Mouse (Mus musculus) ZHBTc4 (cell line): Measurements from ENCODE around the gene Gzmm.

Experiments used
- DNase-seq: peaks from one replicate; pipeline ENCODE4 v3.0.0-alpha.2; 2011; ENCODE audit warnings: low read depth, low spot score

Gene Gzmm

GRCm38 (mm10) chr10:79723692-79724091, 34.9 kb downstream of the Gzmm start:
- no peak for DNase-seq

DNA sequence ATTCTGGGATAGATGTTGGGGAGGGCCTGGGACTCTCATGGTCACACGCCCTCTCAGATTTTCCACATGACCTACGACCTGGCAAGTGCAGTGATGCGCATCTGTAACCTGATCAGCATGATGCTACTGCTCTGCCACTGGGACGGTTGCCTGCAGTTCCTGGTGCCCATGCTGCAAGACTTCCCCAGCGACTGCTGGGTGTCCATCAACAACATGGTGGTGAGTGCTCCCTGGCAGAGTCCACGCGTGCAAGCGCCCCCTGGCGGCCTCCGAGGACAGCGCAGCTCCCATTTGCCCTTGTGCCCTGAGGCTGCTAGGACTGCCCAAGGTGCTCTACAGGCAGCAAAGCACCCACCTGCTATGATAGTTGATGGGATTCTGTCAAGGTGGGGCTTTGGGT, 37.3 kb downstream of the Gzmm start:
- DNase-seq, result peak; percentile 84

DNA sequence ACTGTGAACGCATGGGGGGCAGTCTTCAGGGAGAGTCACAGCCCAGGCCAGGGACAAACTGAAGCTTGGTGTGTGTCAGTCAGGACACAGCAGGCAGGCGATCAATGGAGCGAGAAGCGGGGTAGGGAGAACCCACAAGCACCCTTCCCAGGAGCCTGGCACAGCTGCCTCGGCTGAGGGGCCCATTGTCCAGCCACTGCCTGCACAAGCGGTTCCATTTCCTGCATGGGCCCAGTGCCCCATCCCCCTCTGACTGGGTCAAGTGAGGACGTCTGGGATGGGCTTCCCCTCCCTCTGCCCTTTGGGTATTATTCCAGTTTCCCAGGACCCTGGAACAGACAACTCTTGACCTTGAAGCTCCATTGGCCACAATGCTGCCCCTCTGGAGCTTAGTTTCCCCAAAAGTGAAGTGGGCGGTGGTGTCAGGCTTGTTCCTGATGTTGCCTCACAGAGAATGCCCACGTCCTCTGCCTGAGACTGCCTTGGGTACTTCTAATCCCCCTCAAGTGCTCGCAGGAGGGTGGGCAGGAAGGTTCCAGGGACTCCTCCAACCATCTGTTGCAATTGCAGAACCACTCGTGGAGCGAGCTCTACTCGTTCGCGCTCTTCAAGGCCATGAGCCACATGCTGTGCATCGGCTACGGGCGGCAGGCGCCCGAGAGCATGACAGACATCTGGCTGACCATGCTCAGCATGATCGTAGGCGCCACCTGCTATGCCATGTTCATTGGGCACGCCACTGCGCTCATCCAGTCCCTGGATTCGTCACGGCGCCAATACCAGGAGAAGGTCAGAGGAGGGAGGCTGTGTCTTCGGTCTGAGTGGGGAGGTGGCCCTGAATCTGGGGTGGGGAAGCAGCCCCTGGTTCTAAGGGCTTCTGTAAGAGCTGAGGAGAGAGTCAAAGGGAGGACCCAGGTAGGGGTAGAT, 39.8 kb downstream of the Gzmm start:
- DNase-seq, result no peak

DNA sequence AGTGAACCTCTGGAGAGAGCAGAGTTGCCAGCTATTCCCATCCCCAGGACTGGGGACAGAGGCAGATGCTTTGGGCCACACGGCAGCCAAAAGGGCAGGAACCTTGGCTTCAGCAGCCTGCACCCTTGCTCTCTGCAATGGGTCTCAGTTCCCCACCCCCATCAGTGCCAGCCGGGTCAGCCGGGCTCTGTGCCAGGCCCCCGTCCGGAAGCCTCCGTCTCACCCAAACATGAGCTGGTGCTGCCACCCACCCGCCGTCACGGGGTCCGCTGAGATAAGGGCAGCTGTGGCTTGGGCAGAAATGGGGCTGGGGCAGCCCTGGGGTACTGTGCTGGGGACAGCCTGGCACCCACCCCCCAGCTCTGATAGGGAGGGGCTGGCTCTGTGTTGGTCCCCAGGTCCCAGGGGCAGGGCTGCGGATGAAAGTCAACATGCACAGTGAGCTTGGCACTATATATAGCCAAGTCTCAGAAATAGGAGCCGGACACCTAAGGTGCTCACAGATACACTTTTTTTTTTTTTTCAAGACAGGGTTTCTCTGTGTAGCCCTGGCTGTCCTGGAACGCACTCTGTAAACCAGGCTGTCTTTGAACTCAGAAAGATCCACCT, 40.6 kb downstream of the Gzmm start:
- DNase-seq, result no peak

DNA sequence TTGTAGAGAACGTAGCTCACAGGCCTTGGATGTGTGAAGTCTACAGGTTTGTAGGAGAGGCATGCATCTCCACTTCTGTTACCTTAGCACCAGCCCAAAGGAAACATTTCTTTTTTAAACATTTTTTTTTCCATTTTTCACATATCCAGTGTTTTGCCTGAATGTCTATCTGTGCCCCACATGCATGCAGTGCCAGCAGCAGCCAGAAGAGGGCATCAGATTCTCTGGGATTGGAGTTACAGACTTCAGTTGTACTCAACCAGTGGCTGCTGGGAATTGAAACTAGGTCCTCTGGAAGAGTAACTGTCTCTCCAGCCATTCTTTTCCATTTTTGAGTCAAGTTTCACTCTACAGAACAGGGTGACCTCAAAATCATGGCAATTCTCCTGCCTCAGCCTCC, 43.7 kb downstream of the Gzmm start:
- peak; percentile 75 for DNase-seq

DNA sequence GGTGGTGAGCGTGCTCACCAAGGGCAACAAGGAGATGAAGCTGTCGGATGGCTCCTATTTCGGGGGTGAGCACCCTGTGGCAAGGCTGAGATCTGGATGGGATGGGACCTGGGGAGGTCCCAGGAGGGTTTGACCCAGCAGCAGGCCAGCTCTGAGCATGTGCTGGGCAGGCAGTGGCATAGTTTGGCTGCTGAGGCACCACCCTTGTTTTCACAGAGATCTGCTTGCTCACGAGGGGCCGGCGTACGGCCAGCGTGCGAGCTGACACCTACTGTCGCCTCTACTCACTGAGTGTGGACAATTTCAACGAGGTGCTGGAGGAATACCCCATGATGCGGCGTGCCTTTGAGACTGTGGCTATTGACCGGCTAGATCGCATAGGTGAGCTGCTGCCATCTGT, 45.0 kb downstream of the Gzmm start:
- DNase-seq, result no peak

GRCm38 (mm10) chr10:79735361-79735760, 46.5 kb downstream of the Gzmm start:
- peak; percentile 72 for DNase-seq

DNA sequence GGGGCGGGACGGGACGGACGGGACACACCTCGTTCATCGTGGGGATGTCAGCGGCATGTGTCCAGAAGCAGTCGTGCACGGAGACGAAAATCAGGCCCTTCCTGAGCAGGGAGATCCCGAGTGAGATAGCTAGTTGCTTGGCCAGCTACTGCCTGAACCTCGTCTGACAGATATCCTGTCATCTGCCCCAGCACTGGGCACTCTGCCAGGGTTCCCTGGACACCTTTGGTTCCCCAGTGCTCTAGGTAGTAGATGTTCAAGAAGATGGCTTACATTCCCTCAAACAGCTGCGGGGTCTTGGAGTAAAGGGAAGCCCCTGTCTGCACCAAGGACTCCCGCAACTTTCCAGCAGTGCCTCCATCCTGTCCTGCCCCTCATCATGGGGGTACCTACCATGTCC, 47.9 kb downstream of the Gzmm start:
- peak; percentile 21 for DNase-seq

DNA sequence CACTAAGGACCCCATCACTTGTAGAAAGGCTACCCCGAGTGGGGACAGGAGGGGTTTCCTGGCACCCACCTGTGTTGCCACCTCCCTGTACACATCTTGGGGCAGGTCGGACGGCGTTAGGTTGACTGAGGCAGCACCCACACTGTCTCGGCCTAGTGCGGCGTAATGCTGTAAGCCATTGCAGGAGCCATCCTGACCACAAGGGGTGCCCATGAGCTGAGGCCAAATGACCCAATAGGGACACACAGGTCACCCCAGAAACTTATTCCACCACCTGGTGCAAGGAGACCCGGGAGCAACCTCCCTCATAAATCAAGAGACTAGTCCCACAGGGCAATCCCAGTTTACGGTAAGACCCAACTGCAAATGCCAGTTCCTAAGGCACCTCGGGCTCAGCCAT, 49.4 kb downstream of the Gzmm start:
- DNase-seq, result peak; percentile 26

GRCm38 (mm10) chr10:79739234-79739633, 50.4 kb downstream of the Gzmm start:
- peak; percentile 75 for DNase-seq

DNA sequence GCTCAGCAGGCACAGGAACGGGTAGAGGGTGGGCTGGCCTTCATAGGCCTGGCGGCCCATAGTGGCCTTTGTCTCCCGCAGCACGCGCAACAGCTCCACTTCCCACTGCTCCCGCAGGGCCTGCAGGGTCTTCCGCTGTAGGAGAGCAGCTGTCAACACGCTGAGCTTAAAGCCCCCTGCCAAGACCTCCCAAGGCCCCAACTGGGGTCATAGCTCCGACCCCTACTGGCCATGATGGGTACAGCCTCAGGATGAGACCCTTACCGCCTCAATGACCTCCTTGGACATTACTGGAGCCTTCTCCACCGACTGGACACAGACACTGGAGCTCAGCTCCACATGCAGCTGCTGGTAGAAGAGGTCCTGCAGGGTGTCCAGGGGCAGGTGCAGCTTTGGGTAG, 52.0 kb downstream of the Gzmm start:
- no peak for DNase-seq

- DNase-seq, result no peak
These were observed 54.3 kb downstream of the Gzmm start for GRCm38 (mm10) chr10:79743161-79743560.

DNA sequence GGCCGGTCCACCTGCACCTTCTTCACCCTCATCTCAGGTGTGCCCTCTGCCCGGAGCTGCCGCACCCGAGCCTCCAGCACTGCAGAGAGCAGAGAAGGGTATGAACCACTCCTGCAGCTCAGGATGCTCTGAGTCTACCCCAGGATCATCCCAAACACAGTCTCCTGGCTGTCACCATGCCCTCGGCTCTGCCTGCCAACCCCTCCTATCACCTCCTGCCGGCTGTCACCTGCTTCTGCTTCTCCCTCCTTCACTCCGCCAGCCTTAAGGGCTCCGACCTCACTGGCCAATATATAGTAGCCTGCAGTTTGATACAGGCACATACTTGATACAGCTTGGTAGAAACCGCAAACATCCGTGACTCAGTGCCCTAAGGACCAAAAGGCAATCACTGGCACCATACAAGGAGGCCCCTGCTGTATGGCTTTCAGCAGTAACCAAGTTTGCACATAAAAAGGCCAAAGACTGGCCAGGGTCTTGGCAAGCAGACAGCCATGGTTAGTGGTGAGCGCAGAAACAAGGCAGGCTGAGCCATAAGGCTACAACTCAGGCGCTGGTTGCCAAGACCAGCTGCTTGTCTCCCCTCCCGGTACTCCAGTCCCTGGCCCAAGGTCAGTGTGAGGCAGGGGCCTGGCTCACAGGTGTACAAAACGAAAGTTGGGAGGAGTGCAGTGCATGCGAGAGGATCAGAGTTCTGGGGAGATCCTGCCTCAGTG, 55.0 kb downstream of the Gzmm start:
- no peak for DNase-seq
